Mouse (Mus musculus): ENCODE results near the gene Tut7. TPM values are rescaled to one million over a fixed set of nuclear protein-coding genes. Genes with fewer than 3 reads are reported as not detected.
A peak's percentile ranks its signal among the peaks of the same experiment; 100 is the strongest.

The Tut7 gene
- polyA plus RNA-seq, 1 experiment = 36.6 TPM

GRCm38 (mm10) chr13:59834786-59835452, 12.0 kb upstream of the Tut7 start:
- Histone ChIP-seq H3K27ac (ENCODE audit: insufficient read depth, low read length) (peak overlapping the region; percentile 94), H3K4me3 (ENCODE audit: insufficient read depth, low read length) (no peak overlapping the region), H3K4me1 (ENCODE audit: control insufficient read depth, insufficient read depth, low read length) (peaks cover 2% of the 10 kb centered on the region)
- TF ChIP-seq CTCF (IDR thresholded peaks at IDR 0.05; ENCODE audit: extremely low read depth, insufficient read depth, low read length) (no peak), POLR2A (IDR thresholded peaks at IDR 0.05; ENCODE audit: extremely low read depth, insufficient read depth, low read length) (peak; percentile 51; the same call in 1 of the 2 replicates)

- Histone ChIP-seq H3K4me3 (ENCODE audit: insufficient read depth, low read length) (no peak overlapping the region), H3K4me1 (ENCODE audit: control insufficient read depth, insufficient read depth, low read length) (peaks cover 2% of the 10 kb centered on the region), H3K27ac (ENCODE audit: insufficient read depth, low read length) (no peak overlapping the region)
- no peak for TF ChIP-seq CTCF (IDR thresholded peaks at IDR 0.05; ENCODE audit: extremely low read depth, insufficient read depth, low read length)
- no peak for TF ChIP-seq POLR2A (IDR thresholded peaks at IDR 0.05; ENCODE audit: extremely low read depth, insufficient read depth, low read length)
These were observed 9.9 kb upstream of the Tut7 start for GRCm38 (mm10) chr13:59832871-59833270.

- Histone ChIP-seq H3K4me3 (ENCODE audit: insufficient read depth, low read length) (no peak overlapping the region), H3K4me1 (ENCODE audit: control insufficient read depth, insufficient read depth, low read length) (peaks cover 2% of the 10 kb centered on the region), H3K27ac (ENCODE audit: insufficient read depth, low read length) (no peak overlapping the region)
- TF ChIP-seq CTCF (IDR thresholded peaks at IDR 0.05; ENCODE audit: extremely low read depth, insufficient read depth, low read length) (no peak), POLR2A (IDR thresholded peaks at IDR 0.05; ENCODE audit: extremely low read depth, insufficient read depth, low read length) (no peak)
These were observed 9.5 kb upstream of the Tut7 start for GRCm38 (mm10) chr13:59832454-59832853.

- Histone ChIP-seq H3K4me1 (ENCODE audit: control insufficient read depth, insufficient read depth, low read length) (peaks cover 4% of the 10 kb centered on the region), H3K27ac (ENCODE audit: insufficient read depth, low read length) (no peak overlapping the region), H3K4me3 (ENCODE audit: insufficient read depth, low read length) (no peak overlapping the region)
- no peak for TF ChIP-seq POLR2A (IDR thresholded peaks at IDR 0.05; ENCODE audit: extremely low read depth, insufficient read depth, low read length)
- no peak for TF ChIP-seq CTCF (IDR thresholded peaks at IDR 0.05; ENCODE audit: extremely low read depth, insufficient read depth, low read length)
These were observed 3.0 kb upstream of the Tut7 start for GRCm38 (mm10) chr13:59825966-59826365.

- no peak overlapping the region; the same call in 1 of the 2 replicates for H3K4me3 ChIP-seq (ENCODE audit: insufficient read depth, low read length)
- H3K27ac ChIP-seq (ENCODE audit: insufficient read depth, low read length) = no peak overlapping the region
- peaks cover 6% of the 10 kb centered on the region for H3K4me1 ChIP-seq (ENCODE audit: control insufficient read depth, insufficient read depth, low read length)
- no peak for TF ChIP-seq CTCF (IDR thresholded peaks at IDR 0.05; ENCODE audit: extremely low read depth, insufficient read depth, low read length)
- no peak for TF ChIP-seq POLR2A (IDR thresholded peaks at IDR 0.05; ENCODE audit: extremely low read depth, insufficient read depth, low read length)
These were observed 2.1 kb downstream of the Tut7 start for GRCm38 (mm10) chr13:59820836-59821235.

GRCm38 (mm10) chr13:59820114-59820513, 2.8 kb downstream of the Tut7 start:
- Histone ChIP-seq H3K4me1 (ENCODE audit: control insufficient read depth, insufficient read depth, low read length) (peaks cover 6% of the 10 kb centered on the region), H3K4me3 (ENCODE audit: insufficient read depth, low read length) (peak overlapping the region; percentile 9; the same call in 1 of the 2 replicates), H3K27ac (ENCODE audit: insufficient read depth, low read length) (no peak overlapping the region)
- TF ChIP-seq POLR2A (IDR thresholded peaks at IDR 0.05; ENCODE audit: extremely low read depth, insufficient read depth, low read length) = no peak
- TF ChIP-seq CTCF (IDR thresholded peaks at IDR 0.05; ENCODE audit: extremely low read depth, insufficient read depth, low read length) = no peak

GRCm38 (mm10) chr13:59817352-59817751, 5.6 kb downstream of the Tut7 start:
- TF ChIP-seq POLR2A (IDR thresholded peaks at IDR 0.05; ENCODE audit: extremely low read depth, insufficient read depth, low read length) = no peak
- no peak for TF ChIP-seq CTCF (IDR thresholded peaks at IDR 0.05; ENCODE audit: extremely low read depth, insufficient read depth, low read length)
- H3K27ac ChIP-seq (ENCODE audit: insufficient read depth, low read length) = no peak overlapping the region
- H3K4me1 ChIP-seq (ENCODE audit: control insufficient read depth, insufficient read depth, low read length) = peaks cover 6% of the 10 kb centered on the region
- no peak overlapping the region for H3K4me3 ChIP-seq (ENCODE audit: insufficient read depth, low read length)

- Histone ChIP-seq H3K27ac (ENCODE audit: insufficient read depth, low read length) (no peak overlapping the region), H3K4me3 (ENCODE audit: insufficient read depth, low read length) (no peak overlapping the region), H3K4me1 (ENCODE audit: control insufficient read depth, insufficient read depth, low read length) (no peaks in the 10 kb centered on the region; the same call in 1 of the 2 replicates)
- TF ChIP-seq CTCF (IDR thresholded peaks at IDR 0.05; ENCODE audit: extremely low read depth, insufficient read depth, low read length) (no peak), POLR2A (IDR thresholded peaks at IDR 0.05; ENCODE audit: extremely low read depth, insufficient read depth, low read length) (no peak)
These were observed 8.8 kb downstream of the Tut7 start for GRCm38 (mm10) chr13:59814109-59814591.

- no peaks in the 10 kb centered on the region for H3K4me1 ChIP-seq (ENCODE audit: control insufficient read depth, insufficient read depth, low read length)
- no peak overlapping the region for H3K4me3 ChIP-seq (ENCODE audit: insufficient read depth, low read length)
- TF ChIP-seq POLR2A (IDR thresholded peaks at IDR 0.05; ENCODE audit: extremely low read depth, insufficient read depth, low read length) = no peak
- TF ChIP-seq CTCF (IDR thresholded peaks at IDR 0.05; ENCODE audit: extremely low read depth, insufficient read depth, low read length) = no peak
- H3K27ac ChIP-seq (ENCODE audit: insufficient read depth, low read length) = no peak overlapping the region
These were observed 11.4 kb downstream of the Tut7 start for GRCm38 (mm10) chr13:59811581-59811980.

- Histone ChIP-seq H3K4me1 (ENCODE audit: control insufficient read depth, insufficient read depth, low read length) (peaks cover 2% of the 10 kb centered on the region), H3K4me3 (ENCODE audit: insufficient read depth, low read length) (no peak overlapping the region), H3K27ac (ENCODE audit: insufficient read depth, low read length) (no peak overlapping the region)
- TF ChIP-seq POLR2A (IDR thresholded peaks at IDR 0.05; ENCODE audit: extremely low read depth, insufficient read depth, low read length) (no peak), CTCF (IDR thresholded peaks at IDR 0.05; ENCODE audit: extremely low read depth, insufficient read depth, low read length) (no peak)
These were observed 21.9 kb downstream of the Tut7 start for GRCm38 (mm10) chr13:59801000-59801399.

Data from cortical plate, adult 2 months (tissue).